Mouse (Mus musculus) central nervous system, embryonic 11.5 days (tissue): ENCODE measurements around the gene Rnf24. TPM values are rescaled to one million over a fixed set of nuclear protein-coding genes. Genes with fewer than 3 reads are reported as not detected.

ENCODE experiments used
- polyA plus RNA-seq: library from polyadenylated mRNA; depleted of rRNA; stranded (reverse); fragments of >200 nt; gene quantifications from 2 replicates; pipeline ENCODE4 v1.2.3, GENCODE M21; 2012; rRNA removed

Gene Rnf24
- 10.1 and 16.7 TPM in 2 replicates for polyA plus RNA-seq

GRCm38 (mm10) chr2:131352747-131353563 lies at the start of gene Rnf24:
TSS of gene Rnf24 (minus strand) at chr2:131352892.

GRCm38 (mm10) chr2:131262213-131262672 lies 90.4 kb downstream of the Rnf24 start, which contains the start of gene Pank2:
TSS of gene Pank2 (plus strand) at chr2:131262495.

Other genes with a start within 250 kb of the Rnf24 start
- 12.6 and 21.7 TPM in 2 replicates for gene Hspa12b, start 225.6 kb downstream of the Rnf24 start, polyA plus RNA-seq
- gene Gm11037, start 219.4 kb downstream of the Rnf24 start, polyA plus RNA-seq = not detected in 2 replicates
- 114 and 142 TPM in 2 replicates for gene 1700037H04Rik, start 192.8 kb downstream of the Rnf24 start, polyA plus RNA-seq
- gene Cenpb, start 172.8 kb downstream of the Rnf24 start, polyA plus RNA-seq = 61.8 and 89.4 TPM in 2 replicates
- 95.4 and 142 TPM in 2 replicates for gene Cdc25b, start 165.9 kb downstream of the Rnf24 start, polyA plus RNA-seq
- 19.6 and 26.0 TPM in 2 replicates for gene Spef1, start 165.6 kb downstream of the Rnf24 start, polyA plus RNA-seq
- 17.8 and 23.0 TPM in 2 replicates for gene Ap5s1, start 145.8 kb downstream of the Rnf24 start, polyA plus RNA-seq
- 8.2 and 17.2 TPM in 2 replicates for gene Mavs, start 118.8 kb downstream of the Rnf24 start, polyA plus RNA-seq
- gene Pank2, start 90.4 kb downstream of the Rnf24 start, polyA plus RNA-seq = 53.9 and 54.2 TPM in 2 replicates
- 38.4 and 50.5 TPM in 2 replicates for gene Smox, start 138.6 kb upstream of the Rnf24 start, polyA plus RNA-seq
- gene Adra1d, start 209.4 kb upstream of the Rnf24 start, polyA plus RNA-seq = 0.38 and 0.89 TPM in 2 replicates